Mouse (Mus musculus) brain, adult 2 months (tissue): Measurements from ENCODE around the gene Ly6g6c.

Experiments used
- DNase-seq: peaks from one replicate; pipeline ENCODE4 v3.0.0; 2011; ENCODE audit warnings: low read depth, low spot score

Ly6g6c gene

DNA sequence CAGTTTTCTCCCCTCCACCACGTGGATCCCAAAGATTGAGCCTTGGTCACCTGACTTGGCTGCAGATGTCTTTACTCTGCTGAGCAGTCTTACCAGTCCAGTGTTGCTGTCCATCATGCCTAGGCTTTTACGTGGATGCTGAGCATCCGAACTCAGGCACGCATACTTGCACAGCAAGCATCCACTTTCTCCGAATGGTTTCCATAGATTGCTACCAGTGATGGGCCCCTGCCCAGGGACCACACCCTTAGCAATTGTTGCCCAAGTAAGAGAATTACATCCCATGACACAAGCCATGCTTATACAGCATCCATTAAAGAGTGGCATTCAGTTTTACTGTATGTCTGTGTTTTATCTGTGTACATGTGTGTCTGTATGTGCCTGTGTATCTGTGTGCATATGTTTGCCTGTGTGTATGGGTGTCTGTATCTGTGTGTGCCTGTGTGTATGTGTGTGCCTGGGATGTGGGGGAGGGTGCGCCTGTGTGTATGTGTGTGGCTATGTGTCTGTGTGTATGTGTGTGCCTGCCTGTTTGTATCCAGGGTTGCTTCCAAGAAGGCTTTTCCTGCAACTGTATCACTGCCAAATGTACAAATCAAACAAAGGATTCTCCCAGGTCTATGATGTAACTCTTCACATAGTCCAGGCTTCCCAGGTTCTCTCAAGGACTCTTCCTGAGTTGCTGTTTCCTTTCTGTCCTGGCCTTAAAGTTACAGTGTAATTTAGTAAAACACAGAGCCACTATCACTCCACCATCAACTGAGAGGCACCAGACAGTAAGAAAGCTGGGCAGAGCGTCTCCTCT, 9.3 kb upstream of the Ly6g6c start:
- DNase-seq = no peak

DNA sequence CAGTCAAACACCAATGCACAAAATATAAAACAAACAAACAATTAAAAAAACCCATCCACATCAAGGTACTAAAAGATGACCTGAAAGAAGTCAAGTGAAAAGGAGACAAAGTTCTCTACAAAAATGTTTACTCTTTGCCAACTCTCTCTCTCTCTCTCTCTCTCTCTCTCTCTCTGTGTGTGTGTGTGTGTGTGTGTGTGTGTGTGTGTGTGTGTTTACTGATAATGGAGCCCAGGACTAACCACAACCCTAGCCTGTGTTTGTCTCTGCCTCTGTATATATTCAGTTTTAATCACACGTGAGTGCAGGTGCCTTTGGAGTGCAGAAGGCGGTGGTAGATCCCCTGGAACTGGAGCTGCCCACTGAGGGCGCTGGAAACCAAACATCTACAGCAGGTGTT, 8.1 kb upstream of the Ly6g6c start:
- DNase-seq = no peak

DNA sequence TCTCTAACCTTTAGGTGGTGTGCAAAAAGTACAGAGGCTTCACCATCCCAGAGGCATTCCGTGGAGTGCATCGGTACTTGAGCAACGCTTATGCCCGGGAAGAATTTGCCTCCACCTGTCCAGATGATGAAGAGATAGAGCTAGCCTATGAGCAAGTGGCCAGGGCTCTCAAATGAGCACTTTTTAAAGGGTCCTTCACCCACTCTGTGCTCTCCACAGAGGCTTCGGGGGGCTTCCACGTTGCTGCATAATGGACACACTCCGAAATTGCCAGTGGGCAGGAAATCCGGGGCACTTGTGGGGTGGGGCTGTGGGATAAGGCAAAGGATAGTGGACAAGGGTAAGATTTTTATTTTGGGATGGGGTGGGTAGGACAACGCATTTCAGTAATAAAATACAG, 6.9 kb upstream of the Ly6g6c start:
- no peak for DNase-seq

DNA sequence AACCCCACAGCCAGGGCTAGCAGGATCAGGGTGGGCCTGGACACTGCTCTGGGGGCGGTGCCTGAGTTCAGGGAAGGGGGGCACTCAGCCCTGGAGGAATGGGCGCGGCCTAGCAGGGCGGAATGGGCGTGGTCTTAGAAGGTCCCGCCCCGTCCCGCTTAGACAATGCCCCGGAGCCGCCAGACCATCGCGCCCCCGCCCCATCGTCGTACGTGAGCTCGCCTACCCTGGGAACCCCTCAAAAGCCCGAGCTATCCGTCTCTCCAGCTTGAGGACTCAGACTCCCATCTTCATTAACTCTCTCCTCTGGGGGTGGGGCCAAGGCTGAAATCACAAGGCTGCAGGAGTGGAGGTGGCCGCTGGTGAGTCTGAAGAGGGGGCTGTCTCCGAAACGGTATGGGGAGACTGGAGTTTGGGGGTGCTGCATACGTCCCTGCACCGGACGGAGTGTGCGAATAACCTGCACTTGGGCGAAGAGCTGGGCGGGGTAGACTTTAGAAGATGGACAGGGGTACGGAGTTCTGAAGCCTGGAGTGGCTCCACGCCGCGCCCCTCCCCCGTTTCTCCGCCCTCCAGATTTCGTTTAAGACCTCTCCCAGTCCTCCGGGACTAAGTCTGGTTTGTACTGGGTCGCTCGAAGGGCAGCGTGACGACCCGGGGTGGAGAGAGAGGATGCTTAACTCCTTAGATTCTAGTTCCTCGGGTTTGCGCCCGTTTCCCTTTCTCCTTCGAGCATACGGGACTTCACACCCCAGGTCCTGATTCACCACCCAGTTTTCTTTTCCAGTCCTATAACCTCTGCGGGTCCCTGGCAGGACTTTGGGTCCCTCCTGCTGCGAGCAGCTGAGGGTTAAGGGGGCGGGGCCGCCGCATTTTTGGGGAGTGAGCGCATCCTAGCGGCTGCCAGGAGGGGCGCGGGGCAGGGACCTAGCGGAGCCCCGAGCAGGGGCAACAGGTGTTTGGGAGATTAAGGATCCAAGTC, 6.0 kb upstream of the Ly6g6c start, which contains the start of gene Ddah2:
Gene Ddah2, plus strand, starts transcription at position 125 of the 982 bp plus-strand sequence.
- peak; percentile 77 for DNase-seq

DNA sequence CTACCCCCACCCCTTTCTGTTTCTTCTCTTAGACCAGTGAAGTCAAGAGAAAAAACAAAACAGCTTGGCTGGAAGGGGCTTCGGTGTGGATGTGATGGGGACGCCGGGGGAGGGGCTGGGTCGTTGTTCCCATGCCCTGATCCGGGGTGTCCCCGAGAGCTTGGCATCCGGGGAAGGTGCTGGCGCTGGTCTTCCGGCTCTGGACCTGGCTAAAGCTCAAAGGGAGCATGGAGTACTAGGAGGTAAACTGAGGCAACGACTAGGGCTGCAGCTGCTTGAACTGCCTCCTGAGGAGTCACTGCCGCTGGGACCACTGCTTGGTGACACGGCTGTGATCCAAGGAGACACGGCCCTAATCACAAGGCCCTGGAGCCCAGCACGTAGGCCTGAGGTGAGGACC, 5.1 kb upstream of the Ly6g6c start:
- DNase-seq = no peak

DNA sequence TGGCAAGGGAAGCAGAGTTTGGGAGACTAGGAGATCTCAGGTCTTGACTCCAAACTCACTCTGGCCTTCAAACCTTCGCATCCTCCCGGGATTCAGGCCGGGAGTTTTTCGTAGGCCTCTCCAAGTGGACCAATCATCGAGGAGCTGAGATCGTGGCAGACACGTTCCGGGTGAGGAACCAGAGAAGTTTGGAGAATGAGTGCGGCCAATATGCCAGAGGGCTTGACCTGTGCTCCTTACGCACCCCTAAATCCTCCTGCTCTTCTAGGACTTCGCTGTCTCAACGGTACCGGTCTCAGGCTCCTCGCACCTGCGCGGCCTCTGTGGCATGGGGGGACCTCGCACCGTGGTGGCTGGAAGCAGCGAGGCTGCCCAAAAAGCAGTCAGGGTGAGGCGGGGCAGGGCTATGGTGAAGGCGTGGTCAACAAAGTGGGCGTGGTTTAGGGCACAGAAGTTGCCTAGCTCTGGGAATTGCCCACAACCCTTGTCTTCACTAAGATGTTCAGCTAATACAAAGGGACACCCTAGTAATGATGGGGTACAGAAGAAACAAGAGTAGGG, 4.4 kb upstream of the Ly6g6c start:
- no peak for DNase-seq

DNA sequence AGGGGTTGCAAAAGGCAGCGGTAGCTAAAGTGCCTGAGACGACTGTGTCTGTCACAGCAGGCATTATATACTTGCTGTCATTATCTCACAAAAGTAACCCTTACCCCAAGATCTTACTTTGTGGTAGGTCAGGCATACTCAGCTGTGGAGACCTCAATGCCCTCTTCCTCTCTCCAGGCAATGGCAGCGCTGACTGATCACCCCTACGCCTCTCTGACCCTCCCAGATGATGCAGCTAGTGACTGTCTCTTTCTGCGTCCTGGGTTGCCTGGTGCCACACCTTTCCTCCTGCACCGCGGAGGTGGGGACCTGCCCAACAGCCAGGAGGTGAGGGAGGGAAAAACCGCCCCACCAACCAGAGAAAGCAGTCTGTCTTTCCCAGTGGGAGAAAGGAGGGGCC, 3.9 kb upstream of the Ly6g6c start:
- DNase-seq = no peak

DNA sequence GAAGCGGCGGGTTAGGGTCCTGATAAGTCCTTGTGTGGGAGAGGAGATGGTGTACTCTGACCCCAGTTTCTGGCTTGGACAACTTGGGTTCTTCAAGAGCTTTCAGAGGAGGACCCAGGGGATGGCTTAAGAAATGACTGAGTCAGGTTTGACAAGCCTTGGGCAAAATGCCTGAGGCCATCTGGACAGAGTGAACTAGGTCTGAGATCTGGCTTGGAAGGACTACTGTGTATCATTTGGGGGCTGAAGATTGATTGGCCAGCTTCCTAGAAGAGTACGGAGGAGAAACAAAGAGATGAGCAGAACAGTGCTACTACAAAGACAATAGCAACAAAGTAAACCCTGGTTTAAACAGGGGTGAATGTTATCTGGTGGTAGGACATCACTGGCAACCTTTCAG, 1.7 kb upstream of the Ly6g6c start:
- peak; percentile 51 for DNase-seq

DNA sequence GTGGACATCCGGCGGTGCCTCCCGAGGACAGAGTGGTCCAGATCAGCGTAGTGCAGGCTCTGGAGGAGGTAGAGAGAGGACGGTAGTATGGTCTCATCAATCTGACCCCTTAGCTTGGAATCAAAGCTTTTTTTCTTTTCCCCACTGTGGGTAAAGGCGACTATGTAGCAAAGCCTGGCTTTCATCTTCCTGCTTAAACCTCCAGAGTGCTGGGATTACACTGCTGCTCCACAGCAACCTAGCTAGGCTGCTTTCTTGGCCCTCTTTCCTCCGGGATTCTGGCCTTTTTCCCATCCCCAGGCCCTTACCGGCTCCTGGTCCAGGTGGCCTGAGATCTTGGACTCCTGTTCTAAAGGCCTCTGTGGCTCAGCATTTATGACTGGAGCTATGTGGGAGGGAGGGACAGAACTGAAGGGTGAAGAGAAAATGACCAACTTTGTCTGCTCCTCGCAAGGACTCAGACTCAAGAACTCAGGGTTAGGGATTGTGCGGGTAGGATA, 760 bp upstream of the Ly6g6c start:
- peak; percentile 72 for DNase-seq

DNA sequence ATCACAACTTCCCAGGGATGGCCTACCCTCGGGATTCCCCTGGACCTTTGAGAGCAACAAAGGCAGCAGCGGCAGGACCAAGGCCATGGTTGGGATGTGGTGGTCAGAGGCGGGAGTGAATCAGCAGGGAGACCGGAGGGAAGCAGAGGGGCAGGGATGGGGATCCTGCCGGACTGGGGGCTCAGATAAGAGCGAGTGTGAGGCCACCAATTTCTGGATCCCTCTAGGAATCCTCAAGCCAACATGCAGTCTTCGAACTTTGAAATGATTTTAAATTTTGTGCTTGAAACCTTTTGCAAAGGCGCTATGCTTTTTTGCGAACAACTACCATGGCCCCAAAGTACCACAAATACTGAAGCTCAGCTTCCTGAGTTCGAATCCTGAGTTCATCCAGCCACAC, 896 bp downstream of the Ly6g6c start, which contains the start of gene Mpig6b:
Gene Mpig6b, minus strand, starts transcription at position 101 of the 400 bp plus-strand sequence.
- DNase-seq = no peak

DNA sequence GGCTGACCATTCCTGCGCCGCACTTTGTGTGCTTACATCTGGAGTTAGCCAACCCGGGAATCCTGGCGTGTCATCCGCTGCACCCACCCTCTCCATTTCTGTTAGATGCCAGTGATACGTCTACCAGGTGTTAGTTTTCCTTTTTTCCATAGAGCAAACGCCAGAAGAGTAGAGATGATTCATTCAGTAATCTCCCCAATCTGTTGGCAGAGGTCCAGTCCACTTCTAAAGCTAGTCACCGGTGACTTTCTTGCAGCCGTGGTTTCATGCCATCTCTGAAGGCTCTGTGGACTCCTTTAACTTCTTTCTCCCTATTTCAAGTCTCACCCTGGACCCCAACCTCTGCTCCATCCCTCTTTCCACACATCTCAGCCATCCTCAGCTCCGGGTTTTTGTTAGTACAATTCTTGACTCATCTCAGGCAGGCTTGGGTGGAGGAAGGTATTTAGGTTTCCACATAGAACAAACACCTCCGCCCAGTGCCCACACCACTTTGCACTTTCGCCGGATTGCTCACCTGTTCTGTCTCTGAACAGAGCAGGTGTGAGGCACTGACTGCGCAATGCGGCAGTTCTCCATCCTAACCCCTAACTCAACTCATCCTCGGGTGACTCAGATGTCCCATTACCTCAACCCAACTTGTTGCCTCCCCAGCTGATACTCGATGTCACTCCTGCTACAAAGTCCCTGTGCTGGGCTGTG, 3.2 kb downstream of the Ly6g6c start:
- peak; percentile 65 for DNase-seq

DNA sequence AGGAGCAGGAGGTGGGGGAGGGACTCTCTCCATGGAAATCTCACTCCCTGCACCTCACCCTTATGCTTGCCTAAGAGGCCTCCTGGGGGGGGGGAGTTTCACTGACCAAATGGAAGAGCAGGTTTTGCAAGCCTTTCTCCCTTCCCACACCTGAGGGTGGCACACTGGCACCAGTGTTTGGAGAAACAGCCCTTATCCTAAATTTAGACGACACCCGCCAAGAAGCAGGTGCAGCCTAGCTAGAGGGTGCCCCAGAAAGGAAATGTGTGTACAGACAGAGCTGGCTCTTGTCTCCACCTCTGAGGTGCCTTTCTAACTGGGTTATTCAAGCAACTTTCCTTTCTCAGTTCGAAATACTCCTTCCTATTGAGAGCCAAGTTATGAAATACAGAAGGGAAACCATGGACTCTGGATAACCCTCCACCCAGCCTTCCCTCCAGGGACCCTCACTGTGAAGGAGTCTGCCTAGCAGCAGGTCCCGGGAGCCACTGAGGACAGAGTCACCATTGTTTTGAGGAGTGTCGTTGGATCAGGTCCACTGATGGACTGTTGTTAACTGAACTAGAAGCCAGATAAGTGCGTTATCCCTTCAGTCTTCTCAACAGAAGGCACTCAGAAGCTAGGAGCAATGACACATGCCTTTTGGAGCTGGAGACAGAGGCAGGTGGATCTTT, 5.5 kb downstream of the Ly6g6c start:
- peak; percentile 98 for DNase-seq

DNA sequence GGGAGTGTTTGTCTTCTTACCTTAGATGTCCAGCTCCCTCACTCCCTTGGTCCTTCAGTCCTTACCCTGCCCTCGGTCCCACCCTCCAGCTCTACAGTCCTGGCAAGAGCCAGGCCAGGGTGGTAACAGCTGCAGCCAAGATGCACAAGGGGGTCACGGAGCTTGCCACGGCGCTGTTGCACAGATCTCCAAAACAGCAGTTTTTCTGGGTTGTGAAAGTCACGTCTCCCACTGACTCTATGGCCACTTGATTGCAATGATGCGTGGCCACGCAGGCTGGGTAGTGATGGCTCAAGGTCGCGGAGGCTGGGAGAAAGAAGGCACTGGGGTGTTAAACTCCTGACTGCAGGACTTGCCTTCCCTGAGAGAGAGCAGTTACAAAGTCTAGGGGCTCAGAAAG, 6.3 kb downstream of the Ly6g6c start:
- DNase-seq = no peak

DNA sequence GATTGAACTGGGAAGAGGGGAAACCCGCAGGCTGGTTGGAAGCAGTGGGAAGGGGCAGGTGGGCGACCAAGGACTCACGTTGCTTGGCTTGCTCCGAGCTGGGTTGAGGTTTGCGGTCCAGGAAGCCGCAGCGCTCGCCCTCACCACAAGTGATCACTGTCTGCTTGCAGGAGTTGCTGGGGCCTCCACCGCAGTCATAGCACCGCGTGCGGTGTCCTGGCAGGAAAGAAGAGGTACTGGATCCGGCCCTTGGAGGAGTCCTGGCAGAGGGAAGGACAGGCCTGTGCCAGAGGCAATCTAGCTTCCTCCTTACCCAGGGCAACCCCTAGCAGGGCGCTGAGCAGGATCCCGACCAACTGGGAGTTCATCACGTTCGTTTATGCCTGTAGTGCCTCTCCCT, 8.9 kb downstream of the Ly6g6c start:
- peak; percentile 89 for DNase-seq

DNA sequence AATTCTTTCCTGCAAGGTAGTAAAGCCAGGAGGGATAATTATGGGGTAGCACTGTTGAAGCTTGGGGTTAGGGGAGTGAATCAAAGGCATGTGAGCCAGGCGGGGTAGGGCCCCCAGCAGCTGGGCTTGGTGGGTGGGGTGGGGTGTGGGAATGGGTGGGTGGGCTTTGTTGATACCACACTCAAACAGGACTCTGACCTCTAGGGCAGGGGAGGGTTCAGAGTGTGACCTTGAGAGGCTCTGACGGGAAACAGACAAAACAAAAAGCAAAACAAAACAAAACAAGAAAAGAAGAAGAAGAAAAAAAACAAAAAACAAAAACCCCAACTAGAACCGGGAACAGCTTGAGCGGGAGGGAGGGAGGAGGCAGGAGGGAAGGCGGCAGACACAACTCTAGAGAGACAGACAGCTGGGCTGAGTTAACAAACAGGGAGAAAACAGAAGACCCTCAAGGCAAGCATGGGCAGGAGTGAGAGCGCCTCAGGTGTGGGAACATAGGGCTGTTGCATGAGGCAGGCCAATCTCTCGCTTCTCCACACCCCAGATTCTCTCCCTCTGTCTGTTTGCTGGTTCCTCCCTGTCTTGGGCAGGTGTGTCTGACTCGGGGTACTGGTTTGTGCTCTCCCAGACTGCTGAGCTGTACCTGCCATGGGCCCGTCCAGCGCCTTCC, 11.5 kb downstream of the Ly6g6c start, which contains the start of gene Ly6g6e:
Gene Ly6g6e, plus strand, starts transcription at position 396 of the 670 bp plus-strand sequence.
- DNase-seq = no peak

DNA sequence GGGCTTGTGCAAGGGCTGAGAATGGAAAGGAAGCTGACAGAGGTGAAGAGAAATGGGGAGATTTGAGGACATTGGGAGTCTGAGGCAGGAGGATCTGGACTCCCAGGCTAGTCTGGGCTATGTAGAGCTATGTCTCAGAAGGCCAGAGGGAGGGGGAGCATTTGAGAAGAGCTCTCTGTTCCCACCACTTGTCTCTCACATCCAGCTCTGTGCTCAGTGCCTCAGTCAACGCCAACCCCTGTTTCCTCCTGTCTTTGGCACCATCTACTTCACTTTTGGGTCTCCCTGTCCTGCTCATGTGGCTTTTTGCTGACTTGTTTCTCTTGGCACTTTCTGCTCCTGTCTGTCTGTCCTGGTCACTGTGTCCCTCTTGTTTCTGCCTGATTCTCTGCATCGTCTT, 12.1 kb downstream of the Ly6g6c start:
- peak; percentile 69 for DNase-seq

DNA sequence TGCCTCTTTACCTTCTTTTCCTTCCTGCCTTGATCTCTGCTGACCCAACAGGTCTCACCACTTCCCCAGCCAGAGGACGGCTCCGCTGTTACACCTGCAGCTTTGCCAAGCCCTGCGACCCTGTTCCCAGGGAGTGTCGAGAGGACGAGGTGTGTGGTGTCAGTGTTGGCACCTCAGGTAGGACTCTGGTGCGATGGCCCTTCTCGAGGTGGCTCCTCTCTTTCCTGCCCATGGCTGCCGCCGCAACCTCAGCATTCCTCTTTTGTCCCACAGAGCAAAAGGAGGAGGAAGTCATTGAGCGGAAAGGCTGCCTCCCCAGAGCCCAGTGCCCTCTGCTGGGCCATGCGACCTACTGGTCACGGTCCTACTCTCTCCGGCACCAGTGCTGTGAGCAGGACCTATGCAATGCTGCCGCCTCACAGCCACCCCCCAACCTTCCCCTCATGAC, 12.6 kb downstream of the Ly6g6c start, which contains the start of gene Ly6g6d:
Gene Ly6g6d, minus strand, starts transcription at position 280 of the 448 bp plus-strand sequence.
- peak; percentile 71 for DNase-seq

DNA sequence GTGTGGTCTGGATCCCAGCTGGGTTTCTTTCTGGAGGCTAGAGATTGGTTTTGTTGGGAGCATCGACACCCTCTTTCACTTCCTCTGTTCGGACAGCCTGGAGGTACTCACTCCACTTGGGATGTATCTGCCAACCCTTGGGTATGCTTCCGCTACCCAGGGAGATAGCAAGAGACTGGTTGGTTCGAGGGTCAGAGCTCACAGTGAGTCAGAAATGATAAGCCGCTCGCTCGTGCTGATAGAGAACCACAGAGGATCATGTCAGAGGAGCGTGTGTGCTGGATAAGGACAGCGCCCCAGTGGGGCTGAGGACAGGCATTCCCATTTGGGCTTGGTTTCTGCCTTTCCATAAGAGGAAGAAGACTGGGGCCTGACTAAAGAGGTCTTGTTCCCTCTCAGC, 14.6 kb downstream of the Ly6g6c start:
- no peak for DNase-seq

DNA sequence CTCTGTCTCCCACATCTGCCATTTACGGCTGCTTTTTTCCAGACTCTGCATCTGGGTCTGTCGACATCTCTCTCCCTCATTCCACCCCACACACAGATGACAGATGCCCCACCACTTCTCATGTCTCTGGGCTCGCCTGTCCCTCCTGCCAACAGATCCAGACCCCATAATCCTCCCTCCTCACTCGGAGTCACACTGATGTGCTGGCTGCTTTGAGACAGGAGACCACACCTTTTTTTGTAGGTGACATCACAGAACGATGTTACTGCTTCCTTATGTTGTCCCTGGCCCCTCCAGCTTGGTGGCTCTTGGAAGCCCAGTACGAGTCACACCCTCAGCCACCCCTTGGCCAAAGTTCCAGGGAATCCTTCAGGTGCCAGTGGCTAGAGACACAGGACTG, 15.1 kb downstream of the Ly6g6c start:
- no peak for DNase-seq

DNA sequence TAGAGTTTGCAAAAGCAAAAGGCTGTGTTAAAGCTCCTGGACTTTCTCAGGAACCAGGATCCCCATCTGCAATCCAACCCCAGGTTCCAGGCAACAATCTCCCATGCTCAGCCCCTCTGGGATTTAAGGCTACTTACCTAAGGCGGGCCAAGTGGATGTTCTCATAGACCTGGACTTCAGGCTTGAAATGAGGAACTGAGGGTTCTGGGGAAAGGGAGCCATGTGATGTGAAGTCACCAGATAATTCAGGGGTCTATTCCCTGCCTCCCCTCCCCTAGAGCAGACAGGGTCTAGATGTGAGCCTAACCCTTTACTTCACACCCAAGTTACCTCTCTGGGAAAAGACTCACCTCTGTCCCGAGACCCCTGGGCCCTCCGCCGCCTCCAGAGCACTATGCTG, 15.5 kb downstream of the Ly6g6c start:
- DNase-seq = no peak
